Mouse (Mus musculus): Measurements from ENCODE around the gene Ppp6r2. TPM values are rescaled to one million over a fixed set of nuclear protein-coding genes. Genes with fewer than 3 reads are reported as not detected.

The Ppp6r2 gene
- polyA plus RNA-seq, 1 experiment from 2014 or later = 25.7 TPM

GRCm38 (mm10) chr15:89180081-89180541, 31.2 kb upstream of the Ppp6r2 start:
- Histone ChIP-seq H3K4me2 (ENCODE audit: low read depth, low read length) (peak overlapping the region; percentile 63), H3K9ac (ENCODE audit: low read length) (peak overlapping the region; percentile 91), H3K36me3 (ENCODE audit: control insufficient read depth, insufficient read depth, low read length) (no peaks in the 10 kb centered on the region), H3K27ac (ENCODE audit: low read length) (peak overlapping the region; percentile 95), H3K4me3 (ENCODE audit: low read length) (peak overlapping the region; percentile 79), H3K9me3 (ENCODE audit: control insufficient read depth, low read length) (no peaks in the 10 kb centered on the region), H3K4me1 (replicated peaks; ENCODE audit: control insufficient read depth, insufficient read depth, low read length) (peaks cover 53% of the 10 kb centered on the region), H3K27me3 (ENCODE audit: control insufficient read depth, insufficient read depth, low read depth, low read length) (no peaks in the 10 kb centered on the region)
- ATAC-seq (ENCODE audit: low read depth) = no peak; the same call in 1 of the 2 replicates
- WGBS = 0% methylated on average over 26 of the region's 26 CpGs

- Histone ChIP-seq H3K36me3 (ENCODE audit: control insufficient read depth, insufficient read depth, low read length) (no peaks in the 10 kb centered on the region), H3K9ac (ENCODE audit: low read length) (peak within 1 kb of the TSS; percentile 91), H3K9me3 (ENCODE audit: control insufficient read depth, low read length) (no peaks in the 10 kb centered on the region), H3K4me2 (ENCODE audit: low read depth, low read length) (peak within 1 kb of the TSS; percentile 63), H3K27ac (ENCODE audit: low read length) (peak within 1 kb of the TSS; percentile 95), H3K4me3 (ENCODE audit: low read length) (peak within 1 kb of the TSS; percentile 79), H3K4me1 (replicated peaks; ENCODE audit: control insufficient read depth, insufficient read depth, low read length) (peaks cover 47% of the 10 kb centered on the region), H3K27me3 (ENCODE audit: control insufficient read depth, insufficient read depth, low read depth, low read length) (no peaks in the 10 kb centered on the region)
- ATAC-seq (ENCODE audit: low read depth) = peak; percentile 89
- under 1% methylated on average over 55 of the region's 72 CpGs for WGBS
Observed at GRCm38 (mm10) chr15:89180571-89181229, 30.7 kb upstream of the Ppp6r2 start, which contains the start of gene Plxnb2. Plxnb2 (minus strand) TSS chr15:89180788.

- Histone ChIP-seq H3K4me3 (ENCODE audit: low read length) (peak overlapping the region; percentile 79), H3K9ac (ENCODE audit: low read length) (0 out of 2 replicates have a peak overlapping the region, but pooled peaks have one; percentile 5), H3K27ac (ENCODE audit: low read length) (peak overlapping the region; percentile 73), H3K27me3 (ENCODE audit: control insufficient read depth, insufficient read depth, low read depth, low read length) (no peaks in the 10 kb centered on the region), H3K9me3 (ENCODE audit: control insufficient read depth, low read length) (no peaks in the 10 kb centered on the region), H3K4me1 (replicated peaks; ENCODE audit: control insufficient read depth, insufficient read depth, low read length) (peaks cover 37% of the 10 kb centered on the region), H3K4me2 (ENCODE audit: low read depth, low read length) (peak overlapping the region; percentile 63), H3K36me3 (ENCODE audit: control insufficient read depth, insufficient read depth, low read length) (no peaks in the 10 kb centered on the region)
- WGBS = 55% methylated on average over 10 of the region's 10 CpGs
- ATAC-seq (ENCODE audit: low read depth) = no peak
Observed at GRCm38 (mm10) chr15:89181561-89182270, 29.6 kb upstream of the Ppp6r2 start.

- WGBS = 26% methylated on average over 6 of the region's 6 CpGs
- Histone ChIP-seq H3K4me1 (replicated peaks; ENCODE audit: control insufficient read depth, insufficient read depth, low read length) (peaks cover 31% of the 10 kb centered on the region), H3K27ac (ENCODE audit: low read length) (peak overlapping the region; percentile 73), H3K36me3 (ENCODE audit: control insufficient read depth, insufficient read depth, low read length) (no peaks in the 10 kb centered on the region), H3K4me2 (ENCODE audit: low read depth, low read length) (0 out of 2 replicates have a peak overlapping the region, but pooled peaks have one; percentile 5), H3K4me3 (ENCODE audit: low read length) (no peak overlapping the region), H3K9me3 (ENCODE audit: control insufficient read depth, low read length) (no peaks in the 10 kb centered on the region), H3K9ac (ENCODE audit: low read length) (0 out of 2 replicates have a peak overlapping the region, but pooled peaks have one; percentile 36), H3K27me3 (ENCODE audit: control insufficient read depth, insufficient read depth, low read depth, low read length) (no peaks in the 10 kb centered on the region)
- no peak for ATAC-seq (ENCODE audit: low read depth)
Observed at GRCm38 (mm10) chr15:89182328-89182741, 29.0 kb upstream of the Ppp6r2 start.

- 69% methylated on average over 5 of the region's 5 CpGs for WGBS
- H3K9ac ChIP-seq (ENCODE audit: low read length) = no peak overlapping the region
- peak overlapping the region; percentile 73 for H3K27ac ChIP-seq (ENCODE audit: low read length)
- peaks cover 26% of the 10 kb centered on the region for H3K4me1 ChIP-seq (replicated peaks; ENCODE audit: control insufficient read depth, insufficient read depth, low read length)
- H3K4me3 ChIP-seq (ENCODE audit: low read length) = no peak overlapping the region
- H3K4me2 ChIP-seq (ENCODE audit: low read depth, low read length) = 0 out of 2 replicates have a peak overlapping the region, but pooled peaks have one; percentile 5
- H3K36me3 ChIP-seq (ENCODE audit: control insufficient read depth, insufficient read depth, low read length) = no peaks in the 10 kb centered on the region
- no peak for ATAC-seq (ENCODE audit: low read depth)
- no peaks in the 10 kb centered on the region for H3K27me3 ChIP-seq (ENCODE audit: control insufficient read depth, insufficient read depth, low read depth, low read length)
- H3K9me3 ChIP-seq (ENCODE audit: control insufficient read depth, low read length) = no peaks in the 10 kb centered on the region
Observed at GRCm38 (mm10) chr15:89182842-89183241, 28.5 kb upstream of the Ppp6r2 start.

GRCm38 (mm10) chr15:89184141-89184936, 27.0 kb upstream of the Ppp6r2 start:
- H3K9ac ChIP-seq (ENCODE audit: low read length) = no peak overlapping the region
- no peaks in the 10 kb centered on the region for H3K36me3 ChIP-seq (ENCODE audit: control insufficient read depth, insufficient read depth, low read length)
- no peak overlapping the region for H3K4me3 ChIP-seq (ENCODE audit: low read length)
- WGBS = 58% methylated on average over 5 of the region's 5 CpGs
- H3K4me1 ChIP-seq (replicated peaks; ENCODE audit: control insufficient read depth, insufficient read depth, low read length) = peaks cover 13% of the 10 kb centered on the region
- H3K9me3 ChIP-seq (ENCODE audit: control insufficient read depth, low read length) = no peaks in the 10 kb centered on the region
- H3K27ac ChIP-seq (ENCODE audit: low read length) = no peak overlapping the region
- no peak for ATAC-seq (ENCODE audit: low read depth)
- no peaks in the 10 kb centered on the region for H3K27me3 ChIP-seq (ENCODE audit: control insufficient read depth, insufficient read depth, low read depth, low read length)
- H3K4me2 ChIP-seq (ENCODE audit: low read depth, low read length) = no peak overlapping the region

- H3K4me1 ChIP-seq (replicated peaks; ENCODE audit: control insufficient read depth, insufficient read depth, low read length) = peaks cover 13% of the 10 kb centered on the region
- H3K4me3 ChIP-seq (ENCODE audit: low read length) = no peak overlapping the region
- H3K9me3 ChIP-seq (ENCODE audit: control insufficient read depth, low read length) = no peaks in the 10 kb centered on the region
- 80% methylated on average over 5 of the region's 5 CpGs for WGBS
- H3K27ac ChIP-seq (ENCODE audit: low read length) = no peak overlapping the region
- no peaks in the 10 kb centered on the region for H3K36me3 ChIP-seq (ENCODE audit: control insufficient read depth, insufficient read depth, low read length)
- H3K4me2 ChIP-seq (ENCODE audit: low read depth, low read length) = no peak overlapping the region
- no peak for ATAC-seq (ENCODE audit: low read depth)
- no peak overlapping the region for H3K9ac ChIP-seq (ENCODE audit: low read length)
- H3K27me3 ChIP-seq (ENCODE audit: control insufficient read depth, insufficient read depth, low read depth, low read length) = no peaks in the 10 kb centered on the region
Observed at GRCm38 (mm10) chr15:89184937-89185227, 26.5 kb upstream of the Ppp6r2 start.

- peak overlapping the region; percentile 100 for H3K9ac ChIP-seq (ENCODE audit: low read length)
- H3K4me1 ChIP-seq (replicated peaks; ENCODE audit: control insufficient read depth, insufficient read depth, low read length) = peaks cover 13% of the 10 kb centered on the region
- no peaks in the 10 kb centered on the region for H3K9me3 ChIP-seq (ENCODE audit: control insufficient read depth, low read length)
- no peaks in the 10 kb centered on the region for H3K27me3 ChIP-seq (ENCODE audit: control insufficient read depth, insufficient read depth, low read depth, low read length)
- peak overlapping the region; percentile 99 for H3K27ac ChIP-seq (ENCODE audit: low read length)
- no peak for ATAC-seq (ENCODE audit: low read depth)
- WGBS = 47% methylated on average over 6 of the region's 6 CpGs
- H3K4me3 ChIP-seq (ENCODE audit: low read length) = peak overlapping the region; percentile 100
- no peaks in the 10 kb centered on the region; the same call in 1 of the 2 replicates for H3K36me3 ChIP-seq (ENCODE audit: control insufficient read depth, insufficient read depth, low read length)
- peak overlapping the region; percentile 92 for H3K4me2 ChIP-seq (ENCODE audit: low read depth, low read length)
Observed at GRCm38 (mm10) chr15:89195261-89195681, 16.1 kb upstream of the Ppp6r2 start.

Measured in lung, embryonic 16.5 days (tissue).